Mouse (Mus musculus) ES-Bruce4 (cell line): ENCODE data around the gene Kdm5b.

ENCODE experiments used
- EP300 ChIP-seq: IDR thresholded peaks from 2 replicates; pipeline ENCODE4 v1.6.1; 2011; ENCODE audit warnings: low read depth, low read length; ENCODE audit not compliant: insufficient read depth
- POLR2A ChIP-seq: IDR thresholded peaks from one replicate; pipeline ENCODE4 v1.8.1; 2011; ENCODE audit warnings: low read length; ENCODE audit not compliant: insufficient read depth

GRCm38 (mm10) chr1:134562457-134562856 is 2.5 kb downstream of the Kdm5b start:
- TF ChIP-seq POLR2A (no peak), EP300 (no peak)
